Mouse (Mus musculus): ENCODE results near the gene Mtmr4. TPM values are rescaled to one million over a fixed set of nuclear protein-coding genes. Genes with fewer than 3 reads are reported as not detected.

The Mtmr4 gene
- polyA plus RNA-seq, 1 experiment from 2014 or later, result 5.6 TPM

GRCm38 (mm10) chr11:87603571-87603970 lies 11.6 kb downstream of the Mtmr4 start:
- no peak for TF ChIP-seq EP300 (IDR thresholded peaks at IDR 0.05; ENCODE audit: low read depth)
- no peak for TF ChIP-seq CTCF (IDR thresholded peaks at IDR 0.05; ENCODE audit: low read depth)
- no peaks in the 10 kb centered on the region for H3K4me1 ChIP-seq (ENCODE audit: insufficient read depth)
- WGBS (ENCODE audit: insufficient replicate concordance), result 89% methylated on average over 2 of the region's 2 CpGs
- H3K27ac ChIP-seq (ENCODE audit: low read depth), result no peak overlapping the region
- H3K27me3 ChIP-seq (ENCODE audit: insufficient read depth, low read length), result no peaks in the 10 kb centered on the region
- H3K9ac ChIP-seq (replicated peaks), result no peak overlapping the region
- H3K4me3 ChIP-seq (ENCODE audit: low read depth, low read length), result no peak overlapping the region
- ATAC-seq (no peak), DNase-seq (no peak)
- no peaks in the 10 kb centered on the region for H3K9me3 ChIP-seq (ENCODE audit: low read length)
- peaks cover 90% of the 10 kb centered on the region for H3K36me3 ChIP-seq (replicated peaks; ENCODE audit: insufficient read depth, low read length)
- H3K4me2 ChIP-seq (ENCODE audit: low read depth, low read length), result no peak overlapping the region

GRCm38 (mm10) chr11:87609264-87609663 lies 17.3 kb downstream of the Mtmr4 start:
- no peaks in the 10 kb centered on the region for H3K4me1 ChIP-seq (ENCODE audit: insufficient read depth)
- no peak overlapping the region for H3K4me2 ChIP-seq (ENCODE audit: low read depth, low read length)
- TF ChIP-seq CTCF (IDR thresholded peaks at IDR 0.05; ENCODE audit: low read depth) (no peak), EP300 (IDR thresholded peaks at IDR 0.05; ENCODE audit: low read depth) (no peak)
- H3K36me3 ChIP-seq (replicated peaks; ENCODE audit: insufficient read depth, low read length), result peaks cover 85% of the 10 kb centered on the region
- no peak for DNase-seq
- no peak overlapping the region for H3K9ac ChIP-seq (replicated peaks)
- no peak overlapping the region for H3K4me3 ChIP-seq (ENCODE audit: low read depth, low read length)
- no peaks in the 10 kb centered on the region for H3K27me3 ChIP-seq (ENCODE audit: insufficient read depth, low read length)
- H3K9me3 ChIP-seq (ENCODE audit: low read length), result no peaks in the 10 kb centered on the region
- WGBS (ENCODE audit: insufficient replicate concordance), result 86% methylated on average over 7 of the region's 7 CpGs
- ATAC-seq, result no peak
- H3K27ac ChIP-seq (ENCODE audit: low read depth), result no peak overlapping the region

GRCm38 (mm10) chr11:87611547-87611946 lies 19.6 kb downstream of the Mtmr4 start:
- TF ChIP-seq EP300 (IDR thresholded peaks at IDR 0.05; ENCODE audit: low read depth) (no peak), CTCF (IDR thresholded peaks at IDR 0.05; ENCODE audit: low read depth) (no peak)
- Histone ChIP-seq H3K4me3 (ENCODE audit: low read depth, low read length) (no peak overlapping the region), H3K9ac (replicated peaks) (no peak overlapping the region), H3K27ac (ENCODE audit: low read depth) (no peak overlapping the region), H3K4me1 (ENCODE audit: insufficient read depth) (no peaks in the 10 kb centered on the region), H3K9me3 (ENCODE audit: low read length) (no peaks in the 10 kb centered on the region), H3K27me3 (ENCODE audit: insufficient read depth, low read length) (no peaks in the 10 kb centered on the region), H3K4me2 (ENCODE audit: low read depth, low read length) (no peak overlapping the region), H3K36me3 (replicated peaks; ENCODE audit: insufficient read depth, low read length) (peaks cover 82% of the 10 kb centered on the region)
- 89% methylated on average over 9 of the region's 9 CpGs for WGBS (ENCODE audit: insufficient replicate concordance)
- no peak for ATAC-seq
- DNase-seq, result no peak

GRCm38 (mm10) chr11:87613972-87614371 lies 22.0 kb downstream of the Mtmr4 start:
- ATAC-seq (no peak), DNase-seq (no peak)
- Histone ChIP-seq H3K27ac (ENCODE audit: low read depth) (no peak overlapping the region), H3K27me3 (ENCODE audit: insufficient read depth, low read length) (no peaks in the 10 kb centered on the region), H3K9ac (replicated peaks) (no peak overlapping the region), H3K4me1 (ENCODE audit: insufficient read depth) (no peaks in the 10 kb centered on the region), H3K4me2 (ENCODE audit: low read depth, low read length) (no peak overlapping the region), H3K9me3 (ENCODE audit: low read length) (no peaks in the 10 kb centered on the region), H3K36me3 (replicated peaks; ENCODE audit: insufficient read depth, low read length) (peaks cover 77% of the 10 kb centered on the region), H3K4me3 (ENCODE audit: low read depth, low read length) (no peak overlapping the region)
- TF ChIP-seq EP300 (IDR thresholded peaks at IDR 0.05; ENCODE audit: low read depth) (no peak), CTCF (IDR thresholded peaks at IDR 0.05; ENCODE audit: low read depth) (no peak)
- 85% methylated on average over 7 of the region's 7 CpGs for WGBS (ENCODE audit: insufficient replicate concordance)

GRCm38 (mm10) chr11:87615551-87615950 lies 23.6 kb downstream of the Mtmr4 start:
- no peaks in the 10 kb centered on the region for H3K9me3 ChIP-seq (ENCODE audit: low read length)
- H3K36me3 ChIP-seq (replicated peaks; ENCODE audit: insufficient read depth, low read length), result peaks cover 71% of the 10 kb centered on the region
- no peak overlapping the region for H3K4me2 ChIP-seq (ENCODE audit: low read depth, low read length)
- no peaks in the 10 kb centered on the region for H3K27me3 ChIP-seq (ENCODE audit: insufficient read depth, low read length)
- no peaks in the 10 kb centered on the region for H3K4me1 ChIP-seq (ENCODE audit: insufficient read depth)
- ATAC-seq (no peak), DNase-seq (no peak)
- H3K27ac ChIP-seq (ENCODE audit: low read depth), result no peak overlapping the region
- no peak overlapping the region for H3K4me3 ChIP-seq (ENCODE audit: low read depth, low read length)
- 85% methylated on average over 5 of the region's 5 CpGs for WGBS (ENCODE audit: insufficient replicate concordance)
- no peak for TF ChIP-seq CTCF (IDR thresholded peaks at IDR 0.05; ENCODE audit: low read depth)
- TF ChIP-seq EP300 (IDR thresholded peaks at IDR 0.05; ENCODE audit: low read depth), result no peak
- H3K9ac ChIP-seq (replicated peaks), result no peak overlapping the region

- H3K36me3 ChIP-seq (replicated peaks; ENCODE audit: insufficient read depth, low read length), result peaks cover 69% of the 10 kb centered on the region
These were observed 24.0 kb downstream of the Mtmr4 start for GRCm38 (mm10) chr11:87615952-87616351.

More at GRCm38 (mm10) chr11:87615952-87616351, 24.0 kb downstream of the Mtmr4 start:
- WGBS (ENCODE audit: insufficient replicate concordance), result 88% methylated on average over 2 of the region's 2 CpGs
- ATAC-seq, result no peak
- Histone ChIP-seq H3K9me3 (ENCODE audit: low read length) (no peaks in the 10 kb centered on the region), H3K9ac (replicated peaks) (no peak overlapping the region), H3K4me3 (ENCODE audit: low read depth, low read length) (no peak overlapping the region), H3K27ac (ENCODE audit: low read depth) (no peak overlapping the region), H3K4me2 (ENCODE audit: low read depth, low read length) (no peak overlapping the region), H3K27me3 (ENCODE audit: insufficient read depth, low read length) (no peaks in the 10 kb centered on the region), H3K4me1 (ENCODE audit: insufficient read depth) (no peaks in the 10 kb centered on the region)
- no peak for DNase-seq
- TF ChIP-seq EP300 (IDR thresholded peaks at IDR 0.05; ENCODE audit: low read depth), result no peak
- no peak for TF ChIP-seq CTCF (IDR thresholded peaks at IDR 0.05; ENCODE audit: low read depth)

Measured in liver, postnatal 0 days (tissue).